Mouse (Mus musculus): ENCODE data around the gene Zfp280c.
A peak's percentile ranks its signal among the peaks of the same experiment; 100 is the strongest.

DNA sequence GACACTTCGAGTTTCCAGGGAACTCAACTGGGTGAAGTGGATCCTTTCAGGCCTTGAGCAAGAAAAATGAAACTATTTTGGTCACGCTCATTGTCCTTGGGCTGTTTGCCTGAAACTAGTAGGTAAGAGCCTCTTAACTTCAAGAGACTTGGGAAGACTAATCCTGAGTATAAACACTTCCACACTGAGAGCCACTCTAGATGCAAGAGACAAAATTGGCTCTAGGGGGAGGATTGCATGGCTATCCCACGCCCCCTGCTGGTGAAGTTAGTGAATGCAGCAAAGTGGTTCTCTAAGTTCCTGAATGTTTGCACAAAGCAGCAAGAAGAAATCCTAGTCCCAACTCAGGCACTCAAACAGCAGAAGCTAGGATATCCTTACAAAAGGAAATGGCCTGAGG is 62.1 kb downstream of the Zfp280c start:
- TF ChIP-seq CTCF (conservative IDR thresholded peaks at IDR 0.05; ENCODE audit: low read length) (peak; percentile 75), NANOG (IDR thresholded peaks at IDR 0.05; ENCODE audit: borderline replicate concordance, low read length) (no peak), POU5F1 (IDR thresholded peaks at IDR 0.05; ENCODE audit: borderline replicate concordance, low read length) (no peak)

Measured in E14TG2a.4 (cell line).